Mouse (Mus musculus): ENCODE results near the gene Srprb. TPM values are rescaled to one million over a fixed set of nuclear protein-coding genes. Genes with fewer than 3 reads are reported as not detected.

Srprb gene
- total and polyA plus RNA-seq, 2 experiments from 2014 or later, result 44.5 to 52.5 TPM

DNA sequence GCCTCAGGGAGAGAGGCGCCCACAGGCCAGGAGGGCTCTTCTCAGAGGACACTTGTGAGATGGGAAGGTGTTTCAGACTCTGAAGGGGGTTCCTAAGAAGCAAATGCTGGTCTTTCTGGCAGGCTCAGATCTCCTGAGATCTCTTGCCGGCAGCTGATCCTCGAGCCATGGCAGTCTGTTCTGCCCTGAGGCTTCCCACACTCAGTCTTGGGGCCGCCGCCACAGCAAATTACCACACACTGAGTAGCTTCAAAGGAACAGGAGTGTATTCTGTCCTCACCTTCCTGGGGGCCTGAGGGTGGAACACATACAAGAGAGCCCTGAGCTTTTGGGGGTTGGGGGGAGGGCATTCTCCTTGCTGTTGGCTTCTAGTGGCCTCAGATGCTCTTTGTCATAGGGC is 56.6 kb downstream of the Srprb start:
- 34% methylated on average over 5 of the region's 5 CpGs for WGBS
- 0 out of 2 replicates have a peak overlapping the region, but pooled peaks have one; percentile 1 for H3K9ac ChIP-seq (replicated peaks; ENCODE audit: low read length, poor library complexity, severe bottlenecking)

DNA sequence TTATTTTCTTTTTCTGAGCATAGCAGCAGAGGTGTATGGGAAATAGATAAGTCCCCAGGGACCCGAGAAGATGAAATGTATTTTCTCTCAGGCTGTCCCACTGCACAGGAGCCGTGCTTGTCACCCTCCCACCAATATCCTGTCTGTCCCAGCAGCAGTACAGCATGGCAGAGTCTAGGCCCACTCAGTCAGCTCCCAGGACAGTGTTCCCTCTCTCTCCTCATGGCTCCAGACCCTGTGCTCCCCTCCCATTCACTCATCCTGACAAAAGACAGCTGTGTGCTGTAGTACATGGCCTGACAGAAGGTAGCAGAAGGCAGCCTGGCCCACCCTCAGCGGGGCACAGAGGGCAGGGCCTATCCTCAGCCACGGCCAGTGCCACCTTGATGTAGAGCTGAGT is 58.1 kb downstream of the Srprb start:
- Histone ChIP-seq H3K9me3 (ENCODE audit: low read length) (no peaks in the 10 kb centered on the region), H3K9ac (replicated peaks; ENCODE audit: low read length, poor library complexity, severe bottlenecking) (no peak overlapping the region), H3K36me3 (ENCODE audit: insufficient read depth, low read length) (0 out of 2 replicates have a peak, but pooled peaks cover 15% of the 10 kb centered on the region), H3K4me1 (ENCODE audit: insufficient read depth, low read length) (peaks cover 21% of the 10 kb centered on the region), H3K27ac (ENCODE audit: low read depth, low read length) (no peak overlapping the region), H3K4me3 (ENCODE audit: low read depth, low read length) (no peak overlapping the region), H3K27me3 (ENCODE audit: insufficient read depth, low read length) (no peaks in the 10 kb centered on the region), H3K4me2 (ENCODE audit: low read depth, low read length, poor library complexity, severe bottlenecking) (no peak overlapping the region)
- ATAC-seq (ENCODE audit: low FRiP score) (no peak), DNase-seq (ENCODE audit: low spot score) (no peak)
- no peak for TF ChIP-seq CTCF (IDR thresholded peaks at IDR 0.05)
- 69% methylated on average over 4 of the region's 4 CpGs for WGBS

More for the DNA sequence above, 56.6 kb downstream of the Srprb start:
- TF ChIP-seq CTCF (IDR thresholded peaks at IDR 0.05), result no peak
- no peak overlapping the region for H3K4me3 ChIP-seq (ENCODE audit: low read depth, low read length)
- ATAC-seq (ENCODE audit: low FRiP score) (no peak), DNase-seq (ENCODE audit: low spot score) (peak; percentile 47)
- peak overlapping the region; percentile 43 for H3K27ac ChIP-seq (ENCODE audit: low read depth, low read length)
- H3K27me3 ChIP-seq (ENCODE audit: insufficient read depth, low read length), result no peaks in the 10 kb centered on the region
- H3K4me1 ChIP-seq (ENCODE audit: insufficient read depth, low read length), result peaks cover 21% of the 10 kb centered on the region
- no peaks in the 10 kb centered on the region for H3K9me3 ChIP-seq (ENCODE audit: low read length)
- H3K36me3 ChIP-seq (ENCODE audit: insufficient read depth, low read length), result peaks cover 20% of the 10 kb centered on the region; the same call in 1 of the 2 replicates
- no peak overlapping the region for H3K4me2 ChIP-seq (ENCODE audit: low read depth, low read length, poor library complexity, severe bottlenecking)

GRCm38 (mm10) chr9:103141266-103141665 is 60.7 kb downstream of the Srprb start:
- no peak for ATAC-seq (ENCODE audit: low FRiP score)

GRCm38 (mm10) chr9:103140384-103140783 is 61.6 kb downstream of the Srprb start:
- no peak for DNase-seq (ENCODE audit: low spot score)
- 88% methylated on average over 6 of the region's 6 CpGs for WGBS
- no peaks in the 10 kb centered on the region for H3K27me3 ChIP-seq (ENCODE audit: insufficient read depth, low read length)
- peaks cover 5% of the 10 kb centered on the region; the same call in 1 of the 2 replicates for H3K4me1 ChIP-seq (ENCODE audit: insufficient read depth, low read length)
- H3K4me2 ChIP-seq (ENCODE audit: low read depth, low read length, poor library complexity, severe bottlenecking), result no peak overlapping the region
- no peak for TF ChIP-seq CTCF (IDR thresholded peaks at IDR 0.05)
- no peak overlapping the region for H3K9ac ChIP-seq (replicated peaks; ENCODE audit: low read length, poor library complexity, severe bottlenecking)
- no peak overlapping the region for H3K27ac ChIP-seq (ENCODE audit: low read depth, low read length)
- no peak overlapping the region for H3K4me3 ChIP-seq (ENCODE audit: low read depth, low read length)
- H3K36me3 ChIP-seq (ENCODE audit: insufficient read depth, low read length), result 0 out of 2 replicates have a peak, but pooled peaks cover 8% of the 10 kb centered on the region
- no peak for ATAC-seq (ENCODE audit: low FRiP score)
- H3K9me3 ChIP-seq (ENCODE audit: low read length), result no peaks in the 10 kb centered on the region

More at GRCm38 (mm10) chr9:103141266-103141665, 60.7 kb downstream of the Srprb start:
- Histone ChIP-seq H3K4me1 (ENCODE audit: insufficient read depth, low read length) (peaks cover 12% of the 10 kb centered on the region; the same call in 1 of the 2 replicates), H3K4me3 (ENCODE audit: low read depth, low read length) (no peak overlapping the region), H3K9ac (replicated peaks; ENCODE audit: low read length, poor library complexity, severe bottlenecking) (no peak overlapping the region), H3K27ac (ENCODE audit: low read depth, low read length) (no peak overlapping the region), H3K4me2 (ENCODE audit: low read depth, low read length, poor library complexity, severe bottlenecking) (no peak overlapping the region), H3K27me3 (ENCODE audit: insufficient read depth, low read length) (no peaks in the 10 kb centered on the region), H3K36me3 (ENCODE audit: insufficient read depth, low read length) (0 out of 2 replicates have a peak, but pooled peaks cover 14% of the 10 kb centered on the region), H3K9me3 (ENCODE audit: low read length) (no peaks in the 10 kb centered on the region)
- TF ChIP-seq CTCF (IDR thresholded peaks at IDR 0.05), result no peak
- DNase-seq (ENCODE audit: low spot score), result no peak
- 89% methylated on average over 7 of the region's 7 CpGs for WGBS

DNA sequence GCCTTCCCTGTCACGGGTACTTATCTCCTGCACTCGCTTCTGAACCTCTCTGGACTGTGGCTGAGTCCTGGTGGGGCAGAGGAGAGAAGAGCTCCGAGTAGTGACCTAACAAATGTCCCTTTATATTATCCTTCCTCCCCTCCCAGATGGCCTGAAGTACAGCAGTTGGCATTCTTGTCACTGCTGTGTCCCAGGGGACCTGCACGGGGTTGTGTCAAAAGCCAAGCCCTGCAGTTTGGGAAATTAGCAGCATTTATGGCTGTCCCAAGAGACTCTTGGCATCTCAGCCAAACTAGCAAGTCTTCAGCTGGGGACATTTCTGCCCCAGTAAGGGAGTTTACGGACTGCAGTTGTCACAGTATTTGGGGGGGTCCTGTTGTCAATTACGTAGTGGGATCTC is 62.5 kb downstream of the Srprb start:
- no peak overlapping the region for H3K4me3 ChIP-seq (ENCODE audit: low read depth, low read length)
- H3K27ac ChIP-seq (ENCODE audit: low read depth, low read length), result no peak overlapping the region
- no peaks in the 10 kb centered on the region for H3K9me3 ChIP-seq (ENCODE audit: low read length)
- H3K4me2 ChIP-seq (ENCODE audit: low read depth, low read length, poor library complexity, severe bottlenecking), result no peak overlapping the region
- DNase-seq (ENCODE audit: low spot score), result no peak
- no peaks in the 10 kb centered on the region for H3K27me3 ChIP-seq (ENCODE audit: insufficient read depth, low read length)
- ATAC-seq (ENCODE audit: low FRiP score), result no peak
- H3K9ac ChIP-seq (replicated peaks; ENCODE audit: low read length, poor library complexity, severe bottlenecking), result no peak overlapping the region
- no peaks in the 10 kb centered on the region for H3K4me1 ChIP-seq (ENCODE audit: insufficient read depth, low read length)
- H3K36me3 ChIP-seq (ENCODE audit: insufficient read depth, low read length), result 0 out of 2 replicates have a peak, but pooled peaks cover 8% of the 10 kb centered on the region
- no peak for TF ChIP-seq CTCF (IDR thresholded peaks at IDR 0.05)
- 63% methylated on average over 6 of the region's 6 CpGs for WGBS

Other genes with a start within 250 kb of the Srprb start
- 9.3 and 9.9 TPM in 2 replicates for gene Slco2a1, start 213.4 kb downstream of the Srprb start, total RNA-seq (2014; rRNA removed)
- gene Slco2a1, start 213.4 kb downstream of the Srprb start, polyA plus RNA-seq (2015; fragmentation: Nextera tagmentation; extraction: Ambion mirVana), result 4.2 and 4.9 TPM in 2 replicates
- 228 and 249 TPM in 2 replicates for gene Rab6b, start 90.3 kb downstream of the Srprb start, total RNA-seq (2014; rRNA removed)
- gene Rab6b, start 90.3 kb downstream of the Srprb start, polyA plus RNA-seq (2015; fragmentation: Nextera tagmentation; extraction: Ambion mirVana), result 157 and 162 TPM in 2 replicates
- gene Gm20425, start 28.2 kb upstream of the Srprb start, total RNA-seq (2014; rRNA removed), result 3.0 TPM in 1 of 2 replicates, not detected in the other
- gene Gm20425, start 28.2 kb upstream of the Srprb start, polyA plus RNA-seq (2015; fragmentation: Nextera tagmentation; extraction: Ambion mirVana), result 2.1 and 4.5 TPM in 2 replicates
- 14.2 and 29.9 TPM in 2 replicates for gene Trf, start 28.3 kb upstream of the Srprb start, total RNA-seq (2014; rRNA removed)
- gene Trf, start 28.3 kb upstream of the Srprb start, polyA plus RNA-seq (2015; fragmentation: Nextera tagmentation; extraction: Ambion mirVana), result 22.5 and 22.7 TPM in 2 replicates
- gene 1300017J02Rik, start 102.9 kb upstream of the Srprb start, total RNA-seq (2014; rRNA removed), result 0.27 TPM in 1 of 2 replicates, not detected in the other
- 0.27 and 0.56 TPM in 2 replicates for gene 1300017J02Rik, start 102.9 kb upstream of the Srprb start, polyA plus RNA-seq (2015; fragmentation: Nextera tagmentation; extraction: Ambion mirVana)
- 16.9 and 23.8 TPM in 2 replicates for gene Topbp1, start 103.1 kb upstream of the Srprb start, total RNA-seq (2014; rRNA removed)
- gene Topbp1, start 103.1 kb upstream of the Srprb start, polyA plus RNA-seq (2015; fragmentation: Nextera tagmentation; extraction: Ambion mirVana), result 10.0 and 11.5 TPM in 2 replicates
- 102 and 128 TPM in 2 replicates for gene Cdv3, start 163.7 kb upstream of the Srprb start, total RNA-seq (2014; rRNA removed)
- 84.2 and 87.1 TPM in 2 replicates for gene Cdv3, start 163.7 kb upstream of the Srprb start, polyA plus RNA-seq (2015; fragmentation: Nextera tagmentation; extraction: Ambion mirVana)